ENCODE assay signal across 8 mouse cellular contexts in the genomic region with DNA sequence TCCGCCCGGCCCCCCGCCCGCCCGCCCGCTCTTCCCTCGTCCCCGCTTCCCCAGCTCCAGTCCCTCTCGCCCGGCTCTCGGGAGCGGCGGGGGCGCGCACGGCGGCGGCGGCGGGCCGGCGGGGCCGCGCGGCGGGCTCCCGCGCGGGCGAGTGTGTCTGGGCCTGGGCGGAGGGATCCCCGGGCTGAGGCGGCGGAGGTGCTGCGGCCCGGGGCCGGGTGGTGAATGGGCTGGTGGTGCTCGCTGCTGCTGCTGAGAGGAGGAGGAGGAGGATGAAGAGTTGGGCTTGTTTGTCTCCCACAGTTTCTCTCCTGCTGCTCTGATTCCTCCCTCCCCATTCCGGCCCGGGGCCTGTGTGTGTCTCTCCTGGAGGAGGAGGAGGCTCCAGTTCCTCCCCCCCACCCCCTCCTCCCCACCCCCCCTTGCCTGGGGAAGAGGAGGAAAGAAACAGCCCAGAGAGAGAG.
DNase-seq lines count a peak whose midpoint lies in the region; ATAC-seq lines count a peak whose summit lies in the region.

No protein-coding gene starts in this region.

- H3K36me3 ChIP-seq in embryonic facial prominence, embryonic 10.5 days (replicated peaks): no peaks in the 10 kb centered on the region
- no peaks in the 10 kb centered on the region for H3K36me3 ChIP-seq in midbrain, embryonic 11.5 days (ENCODE audit: control insufficient read depth, insufficient read depth, low read length)

- peaks cover 41% of the 10 kb centered on the region for H3K4me1 ChIP-seq in embryonic facial prominence, embryonic 10.5 days
- H3K4me1 ChIP-seq in midbrain, embryonic 11.5 days (ENCODE audit: control insufficient read depth, insufficient read depth, low read length): peaks cover 22% of the 10 kb centered on the region

- peak; percentile 75 for ATAC-seq in granulocyte monocyte progenitor cell, adult 5-6 weeks (replicated peaks; ENCODE audit: poor library complexity, severe bottlenecking)
- ATAC-seq in midbrain, embryonic 11.5 days (ENCODE audit: low FRiP score): peak; percentile 81

- peak; percentile 98 for DNase-seq in adrenal gland, postnatal 14 days
- peak; percentile 95 for DNase-seq in embryonic facial prominence, embryonic 10.5 days (ENCODE audit: low spot score)
- DNase-seq in kidney, adult 11 months: peak; percentile 92
- peak; percentile 95 for DNase-seq in left cerebral cortex, postnatal 4 days
- DNase-seq in midbrain, embryonic 11.5 days (ENCODE audit: low spot score, missing footprints): peak; percentile 99
- DNase-seq in right cerebral cortex, postnatal 4 days: peak; percentile 91
- DNase-seq in yolk sac, embryonic 10.5 days (ENCODE audit: low spot score): peak; percentile 94

- WGBS in embryonic facial prominence, embryonic 10.5 days: 1% methylated on average over 36 of the region's 40 CpGs
- WGBS in midbrain, embryonic 11.5 days: 0% methylated on average over 12 of the region's 40 CpGs

- H3K9me3 ChIP-seq in embryonic facial prominence, embryonic 10.5 days: no peaks in the 10 kb centered on the region
- no peaks in the 10 kb centered on the region for H3K9me3 ChIP-seq in midbrain, embryonic 11.5 days (ENCODE audit: control insufficient read depth, low read length)

- peak overlapping the region; percentile 99 for H3K27ac ChIP-seq in embryonic facial prominence, embryonic 10.5 days (replicated peaks)
- H3K27ac ChIP-seq in midbrain, embryonic 11.5 days (ENCODE audit: low read depth, low read length): peak overlapping the region; percentile 96

- H3K4me3 ChIP-seq in embryonic facial prominence, embryonic 10.5 days: peak overlapping the region; percentile 87
- peak overlapping the region; percentile 64 for H3K4me3 ChIP-seq in midbrain, embryonic 11.5 days (ENCODE audit: low read depth, low read length)

- H3K9ac ChIP-seq in midbrain, embryonic 11.5 days (ENCODE audit: low read length): peak overlapping the region; percentile 92

- no peaks in the 10 kb centered on the region for H3K27me3 ChIP-seq in embryonic facial prominence, embryonic 10.5 days (replicated peaks; ENCODE audit: low read depth, poor library complexity, severe bottlenecking)
- H3K27me3 ChIP-seq in midbrain, embryonic 11.5 days (ENCODE audit: control insufficient read depth, insufficient read depth, low read length): no peaks in the 10 kb centered on the region

- H3K4me2 ChIP-seq in midbrain, embryonic 11.5 days: peak overlapping the region; percentile 60

- intact Hi-C loops in left cerebral cortex, postnatal 4 days (cut with DNase I): loop anchor here (2.0 to 10.0 kb wide), 2 partner anchors 125 to 151 kb away; no protein-coding TSS in a partner anchor

Comparison
In these comparisons a context has a peak if more than half of its experiments do, and no peak if none do; other contexts are left out.
1. Peak in every context shown above with its lines: DNase-seq, ATAC-seq, H3K4me3 ChIP-seq and H3K27ac ChIP-seq.